Mouse (Mus musculus): ENCODE measurements at regions not wholly inside any gene's neighbourhood (a gene's known extent, or its start where the extent isn't known, plus 50 kb on each side); places are given as distances from the start of the nearest gene placed in this dataset.

GRCm38 (mm10) chr12:97938361-97938760, 320.9 kb downstream of the Galc start:
- H3K9ac ChIP-seq (replicated peaks; ENCODE audit: low read length): no peak overlapping the region
- H3K4me1 ChIP-seq (ENCODE audit: insufficient read depth, low read length): no peaks in the 10 kb centered on the region
- no peak overlapping the region for H3K27ac ChIP-seq
- no peak overlapping the region for H3K4me3 ChIP-seq (ENCODE audit: low read length)
- H3K36me3 ChIP-seq (ENCODE audit: insufficient read depth, low read length): no peaks in the 10 kb centered on the region
- H3K9me3 ChIP-seq (ENCODE audit: low read length): no peaks in the 10 kb centered on the region
- no peak overlapping the region for H3K4me2 ChIP-seq (ENCODE audit: low read depth, low read length)
- no peaks in the 10 kb centered on the region for H3K27me3 ChIP-seq (ENCODE audit: insufficient read depth, low read length)
- WGBS: 56% methylated on average over 5 of the region's 5 CpGs
- ATAC-seq (no peak), DNase-seq (ENCODE audit: low spot score) (no peak)
- no peak for TF ChIP-seq CTCF (IDR thresholded peaks at IDR 0.05; ENCODE audit: low read depth)

- DNase-seq (ENCODE audit: low spot score) (no peak), ATAC-seq (no peak)
- Histone ChIP-seq H3K9ac (replicated peaks; ENCODE audit: low read length) (no peak overlapping the region), H3K36me3 (ENCODE audit: insufficient read depth, low read length) (no peaks in the 10 kb centered on the region), H3K27ac (no peak overlapping the region), H3K4me1 (ENCODE audit: insufficient read depth, low read length) (no peaks in the 10 kb centered on the region), H3K4me3 (ENCODE audit: low read length) (no peak overlapping the region), H3K27me3 (ENCODE audit: insufficient read depth, low read length) (no peaks in the 10 kb centered on the region), H3K9me3 (ENCODE audit: low read length) (no peaks in the 10 kb centered on the region), H3K4me2 (ENCODE audit: low read depth, low read length) (no peak overlapping the region)
- no peak for TF ChIP-seq CTCF (IDR thresholded peaks at IDR 0.05; ENCODE audit: low read depth)
- WGBS: 84% methylated on average over 5 of the region's 5 CpGs
Observed at GRCm38 (mm10) chr12:97929877-97930276, 329.4 kb downstream of the Galc start.

- TF ChIP-seq CTCF (IDR thresholded peaks at IDR 0.05; ENCODE audit: low read depth): no peak
- Histone ChIP-seq H3K4me2 (ENCODE audit: low read depth, low read length) (no peak overlapping the region), H3K9me3 (ENCODE audit: low read length) (no peaks in the 10 kb centered on the region), H3K4me1 (ENCODE audit: insufficient read depth, low read length) (0 out of 2 replicates have a peak, but pooled peaks cover under 1% of the 10 kb centered on the region), H3K36me3 (ENCODE audit: insufficient read depth, low read length) (no peaks in the 10 kb centered on the region), H3K4me3 (ENCODE audit: low read length) (no peak overlapping the region), H3K27me3 (ENCODE audit: insufficient read depth, low read length) (no peaks in the 10 kb centered on the region), H3K27ac (no peak overlapping the region), H3K9ac (replicated peaks; ENCODE audit: low read length) (no peak overlapping the region)
- 76% methylated on average over 1 of the region's 1 CpGs for WGBS
- ATAC-seq: no peak
- DNase-seq (ENCODE audit: low spot score): no peak
Observed at GRCm38 (mm10) chr12:97927036-97927435, 332.2 kb downstream of the Galc start.

GRCm38 (mm10) chr12:97921349-97922264, 337.7 kb downstream of the Galc start:
- TF ChIP-seq CTCF (IDR thresholded peaks at IDR 0.05; ENCODE audit: low read depth): no peak
- H3K9ac ChIP-seq (replicated peaks; ENCODE audit: low read length): no peak overlapping the region
- H3K4me2 ChIP-seq (ENCODE audit: low read depth, low read length): peak overlapping the region; percentile 36
- no peak overlapping the region for H3K27ac ChIP-seq
- ATAC-seq (no peak), DNase-seq (ENCODE audit: low spot score) (peak; percentile 28)
- H3K27me3 ChIP-seq (ENCODE audit: insufficient read depth, low read length): no peaks in the 10 kb centered on the region
- no peak overlapping the region for H3K4me3 ChIP-seq (ENCODE audit: low read length)
- 0 out of 2 replicates have a peak, but pooled peaks cover 5% of the 10 kb centered on the region for H3K4me1 ChIP-seq (ENCODE audit: insufficient read depth, low read length)
- 26% methylated on average over 21 of the region's 21 CpGs for WGBS
- H3K36me3 ChIP-seq (ENCODE audit: insufficient read depth, low read length): no peaks in the 10 kb centered on the region
- H3K9me3 ChIP-seq (ENCODE audit: low read length): no peaks in the 10 kb centered on the region

- Histone ChIP-seq H3K4me2 (ENCODE audit: low read depth, low read length) (no peak overlapping the region), H3K27ac (no peak overlapping the region), H3K9ac (replicated peaks; ENCODE audit: low read length) (no peak overlapping the region), H3K9me3 (ENCODE audit: low read length) (no peaks in the 10 kb centered on the region), H3K36me3 (ENCODE audit: insufficient read depth, low read length) (no peaks in the 10 kb centered on the region), H3K4me1 (ENCODE audit: insufficient read depth, low read length) (0 out of 2 replicates have a peak, but pooled peaks cover 5% of the 10 kb centered on the region), H3K4me3 (ENCODE audit: low read length) (no peak overlapping the region), H3K27me3 (ENCODE audit: insufficient read depth, low read length) (no peaks in the 10 kb centered on the region)
- ATAC-seq: no peak
- no peak for TF ChIP-seq CTCF (IDR thresholded peaks at IDR 0.05; ENCODE audit: low read depth)
- no peak for DNase-seq (ENCODE audit: low spot score)
- 91% methylated on average over 3 of the region's 3 CpGs for WGBS
Observed at GRCm38 (mm10) chr12:97918416-97918815, 340.8 kb downstream of the Galc start.

GRCm38 (mm10) chr12:97915026-97915425, 344.2 kb downstream of the Galc start:
- no peak for DNase-seq (ENCODE audit: low spot score)

GRCm38 (mm10) chr12:97912730-97913129, 346.5 kb downstream of the Galc start:
- WGBS: 84% methylated on average over 1 of the region's 1 CpGs
- Histone ChIP-seq H3K27me3 (ENCODE audit: insufficient read depth, low read length) (no peaks in the 10 kb centered on the region), H3K9me3 (ENCODE audit: low read length) (no peaks in the 10 kb centered on the region), H3K27ac (no peak overlapping the region), H3K4me2 (ENCODE audit: low read depth, low read length) (no peak overlapping the region), H3K36me3 (ENCODE audit: insufficient read depth, low read length) (no peaks in the 10 kb centered on the region), H3K4me3 (ENCODE audit: low read length) (no peak overlapping the region), H3K9ac (replicated peaks; ENCODE audit: low read length) (no peak overlapping the region), H3K4me1 (ENCODE audit: insufficient read depth, low read length) (no peaks in the 10 kb centered on the region)
- DNase-seq (ENCODE audit: low spot score) (no peak), ATAC-seq (no peak)
- no peak for TF ChIP-seq CTCF (IDR thresholded peaks at IDR 0.05; ENCODE audit: low read depth)

More at GRCm38 (mm10) chr12:97915026-97915425, 344.2 kb downstream of the Galc start:
- Histone ChIP-seq H3K4me3 (ENCODE audit: low read length) (no peak overlapping the region), H3K4me2 (ENCODE audit: low read depth, low read length) (no peak overlapping the region), H3K36me3 (ENCODE audit: insufficient read depth, low read length) (no peaks in the 10 kb centered on the region), H3K9me3 (ENCODE audit: low read length) (no peaks in the 10 kb centered on the region), H3K4me1 (ENCODE audit: insufficient read depth, low read length) (no peaks in the 10 kb centered on the region), H3K27ac (no peak overlapping the region), H3K9ac (replicated peaks; ENCODE audit: low read length) (no peak overlapping the region), H3K27me3 (ENCODE audit: insufficient read depth, low read length) (no peaks in the 10 kb centered on the region)
- WGBS: 72% methylated on average over 4 of the region's 4 CpGs
- no peak for TF ChIP-seq CTCF (IDR thresholded peaks at IDR 0.05; ENCODE audit: low read depth)
- no peak for ATAC-seq
